Mouse (Mus musculus): Measurements from ENCODE around the gene Trio.
"Not testable (repeated sequence)": the region's sequence is repeated elsewhere in the genome, so short reads cannot be mapped to it uniquely, and the experiment has no call there.

GRCm38 (mm10) chr15:27827871-27828270 is 197.8 kb downstream of the Trio start:
- TF ChIP-seq POLR2A, CTCF (IDR thresholded peaks at IDR 0.05; ENCODE audit: extremely low read depth, insufficient read depth, low read length): not testable (repeated sequence)
